Mouse (Mus musculus): ENCODE measurements around the gene Lin37. TPM values are rescaled to one million over a fixed set of nuclear protein-coding genes. Genes with fewer than 3 reads are reported as not detected.

The Lin37 gene
- polyA plus RNA-seq, 2 experiments: 35.8 to 38.5 TPM

DNA sequence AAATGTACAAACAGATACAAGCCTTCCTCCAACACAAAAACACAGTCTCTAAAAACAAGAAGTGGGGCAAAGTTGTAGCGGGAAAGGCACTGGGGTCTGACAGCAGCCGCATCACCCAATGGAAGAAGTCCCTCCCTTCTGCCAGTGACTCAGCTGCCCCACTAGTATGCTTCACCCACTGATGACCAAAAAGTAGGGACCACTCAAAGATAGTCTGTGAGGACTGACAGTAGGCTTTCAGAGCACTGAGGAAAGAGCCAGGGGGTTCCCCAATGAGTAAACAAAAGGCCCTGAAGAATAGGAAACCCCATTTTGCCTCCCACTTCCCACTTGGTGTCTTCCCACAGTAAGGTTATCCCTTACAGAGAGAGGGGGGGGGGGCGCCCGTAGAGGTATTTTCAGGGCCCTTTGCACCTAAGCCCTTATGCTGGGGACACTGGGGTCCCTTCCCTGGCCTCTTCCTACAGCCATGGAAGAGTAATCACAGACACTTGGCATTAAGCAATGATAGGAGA, 34.9 kb upstream of the Lin37 start:
- Histone ChIP-seq H3K4me1 (ENCODE audit: control insufficient read depth, insufficient read depth, low read length) (peaks cover 3% of the 10 kb centered on the region; the same call in 1 of the 2 replicates), H3K27ac (replicated peaks; ENCODE audit: low read depth, low read length) (no peak overlapping the region), H3K9ac (ENCODE audit: low read depth, low read length, severe bottlenecking) (no peak overlapping the region), H3K4me3 (replicated peaks; ENCODE audit: low read length) (no peak overlapping the region), H3K36me3 (ENCODE audit: control insufficient read depth, insufficient read depth, low read length) (no peaks in the 10 kb centered on the region), H3K4me2 (replicated peaks; ENCODE audit: low read depth, low read length, severe bottlenecking) (no peak overlapping the region), H3K27me3 (ENCODE audit: control insufficient read depth, insufficient read depth, low read length) (no peaks in the 10 kb centered on the region), H3K9me3 (ENCODE audit: control insufficient read depth, low read length) (no peaks in the 10 kb centered on the region)
- no peak for TF ChIP-seq POLR2A (IDR thresholded peaks at IDR 0.05; ENCODE audit: borderline replicate concordance, extremely low read depth, insufficient read depth, insufficient read length)
- ATAC-seq (ENCODE audit: low FRiP score, low read depth): no peak
- no peak for DNase-seq (ENCODE audit: low spot score)
- WGBS: 66% methylated on average over 4 of the region's 4 CpGs

DNA sequence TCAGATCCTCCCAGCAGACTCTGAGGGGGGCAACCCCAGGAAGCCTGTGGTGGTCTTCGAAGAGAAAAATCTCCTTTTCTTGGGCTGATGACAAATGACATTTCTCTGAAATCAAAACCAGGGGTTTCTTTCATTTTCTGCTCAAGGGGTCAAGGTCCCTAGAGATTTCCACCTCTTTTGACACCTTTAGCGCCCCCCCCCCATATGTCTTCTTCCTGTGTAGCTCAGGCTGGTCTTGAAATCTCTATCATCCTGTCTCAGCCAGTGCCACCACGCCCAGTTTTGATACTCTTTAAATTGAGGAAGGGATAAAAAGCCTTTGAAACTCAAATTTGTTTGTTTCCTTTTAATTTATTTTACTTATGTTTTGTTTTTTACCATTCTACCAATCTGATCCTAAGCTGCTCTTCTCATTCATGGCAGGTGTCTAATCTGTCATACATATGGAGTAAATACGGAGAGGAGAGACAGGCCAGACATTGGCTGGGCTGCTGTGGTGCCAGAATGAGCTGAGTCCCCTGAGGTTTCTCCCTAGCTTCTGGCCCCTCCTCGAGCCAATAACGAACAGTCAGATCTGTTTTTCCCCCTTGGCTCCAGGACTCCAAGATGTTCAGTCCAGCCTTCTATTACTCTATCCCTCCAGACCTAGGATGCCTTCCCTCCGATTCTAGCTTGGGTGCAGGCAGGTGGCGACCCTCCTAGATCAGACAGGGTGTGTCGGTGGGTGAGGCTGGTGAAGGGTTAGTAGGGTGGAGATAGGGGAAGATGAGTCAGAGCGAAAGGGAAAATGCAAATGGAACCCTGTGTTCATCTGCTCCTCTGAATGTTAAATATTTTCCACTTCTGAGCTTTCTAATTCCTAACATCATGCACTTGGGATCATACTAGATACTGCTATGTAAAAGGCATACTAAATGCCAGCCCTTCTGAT, 34.2 kb upstream of the Lin37 start:
- 76% methylated on average over 10 of the region's 10 CpGs for WGBS
- DNase-seq (ENCODE audit: low spot score) (no peak), ATAC-seq (ENCODE audit: low FRiP score, low read depth) (no peak)
- Histone ChIP-seq H3K4me2 (replicated peaks; ENCODE audit: low read depth, low read length, severe bottlenecking) (no peak overlapping the region), H3K4me3 (replicated peaks; ENCODE audit: low read length) (no peak overlapping the region), H3K36me3 (ENCODE audit: control insufficient read depth, insufficient read depth, low read length) (no peaks in the 10 kb centered on the region), H3K27me3 (ENCODE audit: control insufficient read depth, insufficient read depth, low read length) (no peaks in the 10 kb centered on the region), H3K27ac (replicated peaks; ENCODE audit: low read depth, low read length) (no peak overlapping the region), H3K9ac (ENCODE audit: low read depth, low read length, severe bottlenecking) (no peak overlapping the region), H3K4me1 (ENCODE audit: control insufficient read depth, insufficient read depth, low read length) (peaks cover 3% of the 10 kb centered on the region; the same call in 1 of the 2 replicates), H3K9me3 (ENCODE audit: control insufficient read depth, low read length) (no peaks in the 10 kb centered on the region)
- no peak for TF ChIP-seq POLR2A (IDR thresholded peaks at IDR 0.05; ENCODE audit: borderline replicate concordance, extremely low read depth, insufficient read depth, insufficient read length)

DNA sequence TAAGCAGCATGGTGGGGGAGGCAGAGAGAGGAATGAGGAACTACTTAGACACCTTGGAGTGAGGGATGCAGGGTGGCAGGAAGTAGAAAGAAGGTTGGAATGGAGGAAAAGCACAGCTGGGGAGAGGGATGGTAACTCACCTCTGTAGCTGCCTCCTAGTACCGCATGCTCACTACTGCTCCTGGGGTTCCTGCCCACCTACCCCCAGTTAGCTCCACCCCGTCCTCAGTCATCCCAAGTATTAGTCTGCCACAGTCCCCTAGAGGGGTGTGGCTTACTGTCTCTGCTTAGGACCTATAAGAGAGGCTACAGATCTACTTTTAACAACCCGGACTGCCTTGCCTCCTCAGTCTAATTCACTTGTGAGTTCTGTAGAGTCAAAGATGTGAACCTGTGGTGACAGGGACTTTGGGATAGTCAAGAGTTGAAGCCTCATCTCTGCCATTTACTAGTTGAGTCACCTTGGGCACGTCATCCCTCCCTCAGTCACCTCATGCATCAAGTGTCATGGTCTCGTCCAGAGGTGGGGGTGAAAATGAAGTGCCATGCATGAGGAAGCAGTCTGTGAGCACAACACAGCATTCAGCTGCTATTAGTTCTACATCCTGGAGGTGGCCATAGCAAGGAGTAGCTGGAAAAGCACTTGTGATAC, 33.3 kb upstream of the Lin37 start:
- Histone ChIP-seq H3K4me3 (replicated peaks; ENCODE audit: low read length) (no peak overlapping the region), H3K36me3 (ENCODE audit: control insufficient read depth, insufficient read depth, low read length) (no peaks in the 10 kb centered on the region), H3K4me1 (ENCODE audit: control insufficient read depth, insufficient read depth, low read length) (peaks cover 3% of the 10 kb centered on the region; the same call in 1 of the 2 replicates), H3K9me3 (ENCODE audit: control insufficient read depth, low read length) (no peaks in the 10 kb centered on the region), H3K9ac (ENCODE audit: low read depth, low read length, severe bottlenecking) (no peak overlapping the region), H3K27me3 (ENCODE audit: control insufficient read depth, insufficient read depth, low read length) (no peaks in the 10 kb centered on the region), H3K27ac (replicated peaks; ENCODE audit: low read depth, low read length) (no peak overlapping the region), H3K4me2 (replicated peaks; ENCODE audit: low read depth, low read length, severe bottlenecking) (no peak overlapping the region)
- WGBS: 39% methylated on average over 5 of the region's 5 CpGs
- no peak for TF ChIP-seq POLR2A (IDR thresholded peaks at IDR 0.05; ENCODE audit: borderline replicate concordance, extremely low read depth, insufficient read depth, insufficient read length)
- no peak for DNase-seq (ENCODE audit: low spot score)
- no peak for ATAC-seq (ENCODE audit: low FRiP score, low read depth)

DNA sequence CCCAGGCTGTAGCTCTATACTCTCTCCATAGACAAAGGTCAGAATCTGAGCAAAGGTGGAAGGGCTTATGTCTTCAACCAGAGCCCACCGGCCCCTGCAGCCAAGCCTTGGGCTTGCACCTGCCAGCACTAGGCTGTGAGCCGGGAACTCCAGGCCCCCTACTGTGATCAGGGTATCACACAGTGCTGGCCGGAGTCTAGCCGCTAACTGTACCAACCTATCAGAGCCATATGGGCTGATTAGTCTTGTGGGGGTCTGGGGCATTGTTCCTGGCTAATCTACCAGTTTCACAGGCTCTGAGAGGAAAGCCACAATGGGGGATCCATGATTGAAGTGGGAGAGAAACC, 31.9 kb upstream of the Lin37 start:
- TF ChIP-seq POLR2A (IDR thresholded peaks at IDR 0.05; ENCODE audit: borderline replicate concordance, extremely low read depth, insufficient read depth, insufficient read length): no peak
- ATAC-seq (ENCODE audit: low FRiP score, low read depth) (no peak), DNase-seq (ENCODE audit: low spot score) (no peak)
- 43% methylated on average over 4 of the region's 4 CpGs for WGBS
- no peaks in the 10 kb centered on the region for H3K27me3 ChIP-seq (ENCODE audit: control insufficient read depth, insufficient read depth, low read length)
- H3K4me1 ChIP-seq (ENCODE audit: control insufficient read depth, insufficient read depth, low read length): peaks cover 14% of the 10 kb centered on the region
- no peak overlapping the region for H3K4me3 ChIP-seq (replicated peaks; ENCODE audit: low read length)
- H3K9me3 ChIP-seq (ENCODE audit: control insufficient read depth, low read length): no peaks in the 10 kb centered on the region
- H3K36me3 ChIP-seq (ENCODE audit: control insufficient read depth, insufficient read depth, low read length): peaks cover 2% of the 10 kb centered on the region
- H3K9ac ChIP-seq (ENCODE audit: low read depth, low read length, severe bottlenecking): no peak overlapping the region
- no peak overlapping the region for H3K4me2 ChIP-seq (replicated peaks; ENCODE audit: low read depth, low read length, severe bottlenecking)
- H3K27ac ChIP-seq (replicated peaks; ENCODE audit: low read depth, low read length): no peak overlapping the region

DNA sequence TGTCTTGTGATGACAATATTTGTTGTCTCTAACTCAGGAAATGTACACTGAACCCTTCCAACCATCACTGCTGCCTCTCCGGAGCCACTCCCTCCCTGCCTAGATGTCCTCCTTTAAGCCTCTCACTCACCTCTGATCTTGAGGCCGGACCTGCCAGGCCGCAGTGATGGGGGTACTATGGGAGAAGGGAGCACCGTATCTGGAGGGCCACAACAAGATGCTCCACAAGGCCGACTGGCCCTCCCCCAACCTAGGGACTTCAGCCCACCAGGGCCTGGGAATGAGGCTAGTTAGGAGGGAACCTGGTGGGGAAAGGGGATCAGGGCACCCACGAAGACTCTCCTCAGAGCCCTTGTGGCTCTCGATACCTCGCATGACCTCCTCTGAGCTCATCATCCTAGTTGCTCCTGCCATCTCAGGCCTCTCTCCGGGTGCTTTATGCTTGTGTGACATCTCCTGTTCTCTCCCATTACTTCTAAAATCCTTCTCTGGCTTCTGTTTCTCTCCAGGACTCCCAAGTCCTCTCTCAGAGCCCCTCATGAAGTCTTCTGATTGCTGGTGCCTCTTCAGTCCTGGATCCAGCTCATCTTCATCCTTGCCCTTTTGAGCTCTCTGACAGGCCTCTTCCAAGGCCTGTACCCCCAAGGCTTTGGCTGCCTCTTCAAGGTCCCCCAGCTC, 31.4 kb upstream of the Lin37 start:
- H3K4me2 ChIP-seq (replicated peaks; ENCODE audit: low read depth, low read length, severe bottlenecking): no peak overlapping the region
- no peak overlapping the region for H3K4me3 ChIP-seq (replicated peaks; ENCODE audit: low read length)
- TF ChIP-seq POLR2A (IDR thresholded peaks at IDR 0.05; ENCODE audit: borderline replicate concordance, extremely low read depth, insufficient read depth, insufficient read length): no peak
- peaks cover 14% of the 10 kb centered on the region for H3K4me1 ChIP-seq (ENCODE audit: control insufficient read depth, insufficient read depth, low read length)
- DNase-seq (ENCODE audit: low spot score): no peak
- WGBS: 82% methylated on average over 9 of the region's 9 CpGs
- H3K9me3 ChIP-seq (ENCODE audit: control insufficient read depth, low read length): no peaks in the 10 kb centered on the region
- H3K27ac ChIP-seq (replicated peaks; ENCODE audit: low read depth, low read length): no peak overlapping the region
- no peak overlapping the region for H3K9ac ChIP-seq (ENCODE audit: low read depth, low read length, severe bottlenecking)
- ATAC-seq (ENCODE audit: low FRiP score, low read depth): no peak
- no peaks in the 10 kb centered on the region for H3K27me3 ChIP-seq (ENCODE audit: control insufficient read depth, insufficient read depth, low read length)
- H3K36me3 ChIP-seq (ENCODE audit: control insufficient read depth, insufficient read depth, low read length): peaks cover 7% of the 10 kb centered on the region
